Mouse (Mus musculus) stomach, embryonic 15.5 days (tissue): Measurements from ENCODE around the gene Rpl23. TPM values are rescaled to one million over a fixed set of nuclear protein-coding genes. Genes with fewer than 3 reads are reported as not detected.

Experiments used
- ATAC-seq: fragments of 200-750 bp; cut with Nextera tagmentation; 2 replicates; pipeline ENCODE4 v1.8.0; 2017; ENCODE audit warnings: low read depth, moderate number of reproducible peaks, moderate TSS enrichment; ENCODE audit not compliant: insufficient read depth, low FRiP score
- H3K27ac ChIP-seq: fragments of 300-500 bp; sonication (generic); 2 replicates; pipeline ENCODE4 v1.5.1; 2015; ENCODE audit warnings: mild to moderate bottlenecking, inconsistent platforms
- H3K27me3 ChIP-seq: fragments of 300-500 bp; sonication (generic); replicated peaks from 2 replicates; pipeline ENCODE4 v1.6.1; 2015; ENCODE audit warnings: inconsistent platforms
- H3K36me3 ChIP-seq: fragments of 300-500 bp; sonication (generic); 2 replicates; pipeline ENCODE4 v1.6.1; 2015; ENCODE audit warnings: inconsistent platforms
- H3K4me1 ChIP-seq: fragments of 300-500 bp; sonication (generic); 2 replicates; pipeline ENCODE4 v1.6.1; 2015; ENCODE audit warnings: inconsistent platforms
- H3K4me2 ChIP-seq: fragments of 300-500 bp; sonication (generic); 2 replicates; pipeline ENCODE4 v1.6.1; 2015; ENCODE audit warnings: mild to moderate bottlenecking, inconsistent platforms
- H3K4me3 ChIP-seq: fragments of 300-500 bp; sonication (generic); replicated peaks from 2 replicates; pipeline ENCODE4 v1.5.1; 2015; ENCODE audit warnings: inconsistent platforms
- H3K9ac ChIP-seq: fragments of 300-500 bp; sonication (generic); 2 replicates; pipeline ENCODE4 v1.6.1; 2015; ENCODE audit warnings: inconsistent platforms
- H3K9me3 ChIP-seq: fragments of 300-500 bp; sonication (generic); 2 replicates; pipeline ENCODE4 v1.6.1; 2016; ENCODE audit warnings: inconsistent platforms
- WGBS: fragments of 180-500 bp; shearing (Covaris S2); methylation state at CpG from one replicate; pipeline ENCODE4 v1.1.7; 2015; 5-methylcytosine and 5-hydroxymethylcytosine counted together
- polyA plus RNA-seq: library from polyadenylated mRNA; unstranded; fragments of >200 nt; fragmentation: Nextera tagmentation; extraction: Ambion mirVana; gene quantifications from 2 replicates; pipeline ENCODE4 v1.2.1, GENCODE M21; 2015

Rpl23 gene
- polyA plus RNA-seq, 1 experiment from 2014 or later: 502 TPM

GRCm38 (mm10) chr11:97813746-97814515 lies 31.7 kb upstream of the Rpl23 start:
- H3K27me3 ChIP-seq: no peaks in the 10 kb centered on the region
- H3K9me3 ChIP-seq: no peaks in the 10 kb centered on the region
- ATAC-seq: no peak
- H3K4me3 ChIP-seq: no peak overlapping the region
- H3K4me1 ChIP-seq: peaks cover 85% of the 10 kb centered on the region
- peaks cover 18% of the 10 kb centered on the region; the same call in 1 of the 2 replicates for H3K36me3 ChIP-seq
- peak overlapping the region; percentile 74 for H3K27ac ChIP-seq
- H3K4me2 ChIP-seq: no peak overlapping the region
- no peak overlapping the region for H3K9ac ChIP-seq
- 58% methylated on average over 17 of the region's 17 CpGs for WGBS

DNA sequence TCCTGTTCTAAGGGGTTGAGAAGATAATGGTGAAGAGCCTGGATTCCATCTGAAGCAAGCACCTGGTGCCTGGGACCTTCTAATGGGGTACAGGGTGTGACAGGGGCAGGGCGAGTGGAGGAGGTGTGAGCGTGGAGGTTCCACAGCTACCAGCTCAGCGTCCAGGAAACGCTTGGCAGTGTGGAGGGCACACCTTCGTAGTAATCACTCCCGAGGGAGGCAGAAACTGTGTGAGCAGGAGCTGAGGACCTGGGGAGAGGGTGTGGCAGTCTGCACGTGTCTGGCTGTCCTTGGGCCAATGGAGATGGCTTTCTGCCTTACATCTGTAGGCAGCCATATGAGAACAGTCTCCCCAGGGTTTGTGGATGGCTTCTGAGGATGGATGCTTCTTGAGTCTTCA lies 30.8 kb upstream of the Rpl23 start:
- H3K9ac ChIP-seq: no peak overlapping the region
- no peak overlapping the region for H3K4me2 ChIP-seq
- H3K9me3 ChIP-seq: no peaks in the 10 kb centered on the region
- no peaks in the 10 kb centered on the region for H3K27me3 ChIP-seq
- 43% methylated on average over 7 of the region's 7 CpGs for WGBS
- H3K36me3 ChIP-seq: peaks cover 18% of the 10 kb centered on the region; the same call in 1 of the 2 replicates
- no peak overlapping the region for H3K4me3 ChIP-seq
- peak; percentile 20; the same call in 1 of the 2 replicates for ATAC-seq
- peak overlapping the region; percentile 74 for H3K27ac ChIP-seq
- peaks cover 85% of the 10 kb centered on the region for H3K4me1 ChIP-seq

DNA sequence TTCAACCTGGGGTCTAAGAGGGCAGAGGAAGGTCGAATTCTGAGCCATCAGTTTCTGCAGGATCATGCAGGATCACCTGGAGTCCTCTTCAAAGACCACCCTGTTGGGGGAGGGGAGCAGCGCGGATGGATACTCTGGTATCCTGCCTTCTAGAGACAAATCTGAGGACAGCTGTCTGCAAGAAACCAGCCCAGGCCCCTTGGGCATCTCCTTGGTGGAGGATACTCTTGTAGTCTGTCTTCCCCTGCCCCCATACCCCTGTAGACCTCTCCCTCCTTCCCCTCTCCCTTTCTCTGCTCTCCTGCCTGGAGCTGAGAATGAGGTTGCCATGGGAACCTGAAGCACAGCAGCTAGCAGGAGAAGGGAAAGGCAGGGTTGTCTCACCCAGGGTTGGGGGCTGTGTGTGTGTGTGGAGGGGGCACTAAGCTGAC lies 30.3 kb upstream of the Rpl23 start:
- H3K27ac ChIP-seq: peak overlapping the region; percentile 74
- no peak for ATAC-seq
- WGBS: 33% methylated on average over 3 of the region's 3 CpGs
- no peak overlapping the region for H3K9ac ChIP-seq
- no peaks in the 10 kb centered on the region for H3K27me3 ChIP-seq
- peaks cover 86% of the 10 kb centered on the region for H3K4me1 ChIP-seq
- peaks cover 18% of the 10 kb centered on the region; the same call in 1 of the 2 replicates for H3K36me3 ChIP-seq
- H3K4me2 ChIP-seq: 0 out of 2 replicates have a peak overlapping the region, but pooled peaks have one; percentile 9
- H3K4me3 ChIP-seq: no peak overlapping the region
- H3K9me3 ChIP-seq: no peaks in the 10 kb centered on the region

- Histone ChIP-seq H3K4me3 (no peak overlapping the region), H3K9ac (no peak overlapping the region)
Measured at GRCm38 (mm10) chr11:97811569-97812362, 29.5 kb upstream of the Rpl23 start.

DNA sequence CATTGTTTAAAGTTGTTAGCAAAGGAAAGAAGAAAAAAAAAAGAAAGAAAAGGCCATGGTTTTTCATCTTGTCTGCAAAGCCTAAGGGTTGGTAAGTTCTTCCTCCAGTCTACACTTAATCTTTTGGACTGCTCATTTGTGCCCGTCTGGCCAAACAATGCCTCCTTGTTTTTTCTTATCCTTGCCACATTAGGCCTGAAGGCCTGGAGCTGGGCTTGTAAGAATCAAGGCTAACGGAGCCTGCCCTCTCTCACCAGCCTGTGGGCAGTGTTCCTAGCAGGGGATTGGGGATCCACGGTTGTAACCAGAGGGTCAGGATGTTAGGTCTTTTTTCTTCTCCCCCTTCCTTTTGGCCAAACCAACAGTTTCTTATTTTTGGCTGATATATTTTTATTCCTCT lies 28.7 kb upstream of the Rpl23 start:
- H3K27ac ChIP-seq: peak overlapping the region; percentile 75; the same call in 1 of the 2 replicates
- peaks cover 13% of the 10 kb centered on the region; the same call in 1 of the 2 replicates for H3K36me3 ChIP-seq
- WGBS: 55% methylated on average over 3 of the region's 3 CpGs
- no peaks in the 10 kb centered on the region for H3K27me3 ChIP-seq
- no peak overlapping the region for H3K9ac ChIP-seq
- no peak for ATAC-seq
- peaks cover 81% of the 10 kb centered on the region for H3K4me1 ChIP-seq
- no peak overlapping the region for H3K4me3 ChIP-seq
- no peaks in the 10 kb centered on the region for H3K9me3 ChIP-seq
- no peak overlapping the region for H3K4me2 ChIP-seq

More at GRCm38 (mm10) chr11:97811569-97812362, 29.5 kb upstream of the Rpl23 start:
- WGBS: 36% methylated on average over 12 of the region's 13 CpGs
- H3K36me3 ChIP-seq: peaks cover 17% of the 10 kb centered on the region; the same call in 1 of the 2 replicates
- peak; percentile 12; the same call in 1 of the 2 replicates for ATAC-seq
- peak overlapping the region; percentile 24 for H3K4me2 ChIP-seq
- no peaks in the 10 kb centered on the region for H3K9me3 ChIP-seq
- H3K27ac ChIP-seq: peak overlapping the region; percentile 74
- H3K27me3 ChIP-seq: no peaks in the 10 kb centered on the region
- peaks cover 82% of the 10 kb centered on the region for H3K4me1 ChIP-seq

DNA sequence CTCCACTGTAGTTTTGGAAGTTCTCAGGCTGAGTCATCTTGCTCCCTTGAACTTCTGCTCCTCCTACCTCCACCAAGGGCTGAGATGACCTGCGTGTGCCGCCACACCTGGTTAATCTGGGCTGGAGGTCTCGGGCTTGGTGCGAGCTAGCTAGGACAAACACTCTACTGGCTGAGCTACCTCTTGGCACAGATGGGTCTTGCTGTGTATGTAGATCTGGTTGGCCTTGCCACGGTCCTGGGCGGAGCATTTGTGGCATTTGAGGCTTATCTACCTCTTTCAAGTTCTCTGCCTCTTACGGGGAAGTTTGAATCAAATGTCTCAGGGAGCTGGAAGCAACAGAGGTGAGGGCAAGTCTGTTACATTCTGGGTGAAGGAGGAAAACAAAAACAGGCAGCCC lies 28.1 kb upstream of the Rpl23 start:
- ATAC-seq: no peak; the same call in 1 of the 2 replicates
- H3K9ac ChIP-seq: no peak overlapping the region
- H3K4me1 ChIP-seq: peaks cover 81% of the 10 kb centered on the region
- H3K9me3 ChIP-seq: no peaks in the 10 kb centered on the region
- H3K27me3 ChIP-seq: no peaks in the 10 kb centered on the region
- no peak overlapping the region for H3K4me2 ChIP-seq
- peak overlapping the region; percentile 75; the same call in 1 of the 2 replicates for H3K27ac ChIP-seq
- H3K4me3 ChIP-seq: no peak overlapping the region
- peaks cover 7% of the 10 kb centered on the region; the same call in 1 of the 2 replicates for H3K36me3 ChIP-seq
- 56% methylated on average over 7 of the region's 7 CpGs for WGBS

GRCm38 (mm10) chr11:97809235-97810121 lies 27.2 kb upstream of the Rpl23 start:
- Histone ChIP-seq H3K9me3 (no peaks in the 10 kb centered on the region), H3K9ac (no peak overlapping the region), H3K4me3 (no peak overlapping the region), H3K27me3 (no peaks in the 10 kb centered on the region), H3K36me3 (peaks cover 4% of the 10 kb centered on the region; the same call in 1 of the 2 replicates), H3K27ac (peak overlapping the region; percentile 69), H3K4me1 (peaks cover 85% of the 10 kb centered on the region), H3K4me2 (no peak overlapping the region)
- WGBS: 48% methylated on average over 7 of the region's 7 CpGs
- no peak for ATAC-seq

GRCm38 (mm10) chr11:97808621-97809234 lies 26.5 kb upstream of the Rpl23 start:
- Histone ChIP-seq H3K27ac (peak overlapping the region; percentile 69), H3K4me3 (no peak overlapping the region), H3K9ac (no peak overlapping the region), H3K27me3 (no peaks in the 10 kb centered on the region), H3K4me2 (no peak overlapping the region), H3K36me3 (peaks cover 4% of the 10 kb centered on the region; the same call in 1 of the 2 replicates), H3K9me3 (no peaks in the 10 kb centered on the region), H3K4me1 (peaks cover 87% of the 10 kb centered on the region)
- whole genome bisulfite sequencing: 38% methylated on average over 5 of the region's 5 CpGs
- ATAC-seq: no peak

GRCm38 (mm10) chr11:97808093-97808492 lies 25.9 kb upstream of the Rpl23 start:
- Histone ChIP-seq H3K4me2 (no peak overlapping the region), H3K9me3 (no peaks in the 10 kb centered on the region), H3K36me3 (peaks cover 4% of the 10 kb centered on the region; the same call in 1 of the 2 replicates), H3K27ac (peak overlapping the region; percentile 69), H3K9ac (no peak overlapping the region), H3K27me3 (no peaks in the 10 kb centered on the region), H3K4me3 (no peak overlapping the region), H3K4me1 (peaks cover 82% of the 10 kb centered on the region)
- no peak for ATAC-seq
- WGBS: 36% methylated on average over 2 of the region's 2 CpGs

DNA sequence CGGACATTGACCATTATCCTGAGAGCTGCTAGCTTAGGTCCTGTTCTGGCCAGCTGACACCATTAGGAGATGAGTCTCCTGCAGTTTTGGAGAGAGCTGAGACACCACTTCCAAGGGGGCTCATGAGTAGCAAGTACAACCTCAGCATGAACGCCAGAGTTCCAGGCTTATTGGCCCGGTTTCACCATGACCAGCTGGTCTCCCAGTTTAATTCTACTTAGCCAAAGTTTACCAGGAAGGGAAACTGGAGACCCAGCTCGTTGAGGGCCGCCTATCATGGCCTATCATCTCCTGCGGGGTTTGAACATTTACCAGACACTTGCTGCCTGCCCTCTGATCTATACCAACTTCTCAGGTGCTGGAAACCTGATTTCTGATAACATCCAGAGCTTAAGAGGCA lies 25.4 kb upstream of the Rpl23 start:
- no peaks in the 10 kb centered on the region for H3K9me3 ChIP-seq
- H3K4me2 ChIP-seq: no peak overlapping the region
- WGBS: 25% methylated on average over 6 of the region's 6 CpGs
- no peak for ATAC-seq
- peak overlapping the region; percentile 69 for H3K27ac ChIP-seq
- H3K27me3 ChIP-seq: no peaks in the 10 kb centered on the region
- no peak overlapping the region for H3K9ac ChIP-seq
- peaks cover 4% of the 10 kb centered on the region; the same call in 1 of the 2 replicates for H3K36me3 ChIP-seq
- no peak overlapping the region for H3K4me3 ChIP-seq
- peaks cover 80% of the 10 kb centered on the region for H3K4me1 ChIP-seq

GRCm38 (mm10) chr11:97806613-97806964 lies 24.4 kb upstream of the Rpl23 start:
- no peaks in the 10 kb centered on the region for H3K27me3 ChIP-seq
- peak overlapping the region; percentile 88; the same call in 1 of the 2 replicates for H3K27ac ChIP-seq
- no peak overlapping the region for H3K4me3 ChIP-seq
- peaks cover 79% of the 10 kb centered on the region for H3K4me1 ChIP-seq
- no peak overlapping the region for H3K9ac ChIP-seq
- no peak for ATAC-seq
- WGBS: 59% methylated on average over 7 of the region's 7 CpGs
- H3K36me3 ChIP-seq: peaks cover 4% of the 10 kb centered on the region; the same call in 1 of the 2 replicates
- no peaks in the 10 kb centered on the region for H3K9me3 ChIP-seq
- peak overlapping the region; percentile 50; the same call in 1 of the 2 replicates for H3K4me2 ChIP-seq
